Mouse (Mus musculus) cerebellum, postnatal 25 days (tissue): ENCODE measurements at regions not wholly inside any gene's neighbourhood (a gene's known extent, or its start where the extent isn't known, plus 50 kb on each side); places are given as distances from the start of the nearest gene placed in this dataset.

ENCODE experiments used
- DNase-seq, 2 experiments: peaks; one replicate each; pipeline ENCODE4 v3.0.0; 2021; ENCODE audit warnings: mixed read lengths in 2 of 2

GRCm38 (mm10) chr8:115544067-115544466 lies 163.5 kb downstream of the Maf start:
- no peak for DNase-seq

GRCm38 (mm10) chr8:115542935-115543334 lies 164.7 kb downstream of the Maf start:
- no peak for DNase-seq

- no peak for DNase-seq
These were observed 168.0 kb downstream of the Maf start for GRCm38 (mm10) chr8:115539600-115539999.

- no peak for DNase-seq
These were observed 169.4 kb downstream of the Maf start for GRCm38 (mm10) chr8:115538236-115538635.

GRCm38 (mm10) chr8:115537761-115538160 lies 169.8 kb downstream of the Maf start:
- DNase-seq = no peak

- DNase-seq = peak; percentile 28 to 29
These were observed 170.8 kb downstream of the Maf start for GRCm38 (mm10) chr8:115536554-115537346.

- DNase-seq = peak; percentile 28 to 57
These were observed 171.6 kb downstream of the Maf start for GRCm38 (mm10) chr8:115536001-115536400.

GRCm38 (mm10) chr8:115534030-115534429 lies 173.6 kb downstream of the Maf start:
- no peak for DNase-seq

- no peak for DNase-seq
These were observed 176.3 kb downstream of the Maf start for GRCm38 (mm10) chr8:115531343-115531742.

GRCm38 (mm10) chr8:115529568-115530342 lies 177.8 kb downstream of the Maf start:
- no peak for DNase-seq

GRCm38 (mm10) chr8:115528879-115529278 lies 178.7 kb downstream of the Maf start:
- no peak for DNase-seq

GRCm38 (mm10) chr8:115525149-115525548 lies 182.4 kb downstream of the Maf start:
- no peak for DNase-seq

GRCm38 (mm10) chr8:115524713-115525112 lies 182.9 kb downstream of the Maf start:
- peak; percentile 21 to 38 for DNase-seq

- no peak for DNase-seq
These were observed 185.1 kb downstream of the Maf start for GRCm38 (mm10) chr8:115522527-115522926.

- no peak for DNase-seq
These were observed 191.9 kb downstream of the Maf start for GRCm38 (mm10) chr8:115515647-115516046.

GRCm38 (mm10) chr8:115514485-115514884 lies 193.1 kb downstream of the Maf start:
- DNase-seq = no peak

GRCm38 (mm10) chr8:115507180-115507579 lies 200.4 kb downstream of the Maf start:
- DNase-seq = peak; percentile 39

GRCm38 (mm10) chr8:115506741-115507140 lies 200.9 kb downstream of the Maf start:
- DNase-seq = no peak

- DNase-seq = no peak
These were observed 211.6 kb downstream of the Maf start for GRCm38 (mm10) chr8:115496016-115496415.

GRCm38 (mm10) chr8:115494353-115494752 lies 213.2 kb downstream of the Maf start:
- DNase-seq = no peak

- DNase-seq = no peak
These were observed 220.7 kb downstream of the Maf start for GRCm38 (mm10) chr8:115486904-115487303.

- no peak for DNase-seq
These were observed 226.5 kb downstream of the Maf start for GRCm38 (mm10) chr8:115481136-115481535.

- DNase-seq = no peak
These were observed 229.1 kb downstream of the Maf start for GRCm38 (mm10) chr8:115478406-115479060.
